10 mouse cellular contexts compared by ENCODE assay signal in the genomic region with DNA sequence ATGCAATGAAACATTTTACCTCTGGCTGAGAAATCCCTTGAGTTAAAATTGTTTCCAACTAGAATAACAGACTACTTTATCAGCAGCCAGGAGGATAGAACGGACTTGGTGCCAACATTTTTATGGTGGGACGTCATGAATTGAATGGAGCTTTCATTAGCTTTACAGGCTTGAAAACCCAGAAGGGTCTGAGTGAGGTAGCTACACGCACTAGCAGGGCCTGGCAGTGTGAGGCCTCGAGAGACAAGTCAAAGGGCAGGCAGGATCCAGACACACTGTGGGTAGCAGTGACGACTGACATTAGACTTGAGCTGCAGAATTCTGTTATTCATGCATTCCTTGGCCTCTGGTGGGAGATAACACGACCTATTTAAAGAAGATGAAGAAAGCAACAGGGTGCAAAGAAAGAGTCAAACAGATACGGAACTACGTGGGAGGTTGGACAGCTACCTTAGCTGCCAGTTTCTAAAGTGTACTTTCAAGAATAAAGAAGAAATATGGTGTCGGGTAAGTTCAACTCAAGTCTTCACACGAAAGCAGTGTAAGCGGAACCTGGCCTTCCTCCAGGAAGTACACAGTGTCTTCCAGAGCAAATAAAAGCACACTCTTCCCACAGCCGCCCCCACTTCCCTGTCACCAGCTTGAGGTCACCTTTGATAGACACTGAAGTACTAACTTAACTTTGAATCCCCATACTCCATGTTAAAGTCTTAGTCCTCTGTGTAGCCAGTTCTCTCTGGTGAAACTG. TPM values are rescaled to one million over a fixed set of nuclear protein-coding genes. Genes with fewer than 3 reads are reported as not detected.
A peak's percentile ranks its signal among the peaks of the same experiment; 100 is the strongest.
DNase-seq lines count a peak whose midpoint lies in the region; ATAC-seq and TF ChIP-seq lines count a peak whose summit lies in the region.
"Had no signal": no experiment of that assay in that cellular context is flagged by ENCODE, and none has a peak within 500 bp of the region (broad histone marks: within the 10 kb centered on the region; RNA-seq: fewer than 3 reads in every experiment).

No protein-coding gene starts in this region.

- H3K4me1 ChIP-seq in intestine, embryonic 14.5 days (replicated peaks; ENCODE audit: control insufficient read depth, insufficient read depth, low read length) = no peaks in the 10 kb centered on the region
- no peaks in the 10 kb centered on the region for H3K4me1 ChIP-seq in intestine, postnatal 0 days (replicated peaks; ENCODE audit: control insufficient read depth, insufficient read depth, low read length)
- peaks cover 34% of the 10 kb centered on the region for H3K4me1 ChIP-seq in heart, embryonic 13.5 days
- no peaks in the 10 kb centered on the region for H3K4me1 ChIP-seq in cerebellum, adult 2 months (ENCODE audit: control insufficient read depth, insufficient read depth, low read length)
- H3K4me1 ChIP-seq in thymus, adult 2 months (replicated peaks; ENCODE audit: control insufficient read depth, insufficient read depth, low read length) = no peaks in the 10 kb centered on the region
- H3K4me1 ChIP-seq: neural tube, embryonic 12.5 days had no signal

- no peak overlapping the region for H3K4me2 ChIP-seq in intestine, embryonic 14.5 days (ENCODE audit: low read length)
- H3K4me2 ChIP-seq in intestine, postnatal 0 days (replicated peaks; ENCODE audit: low read depth) = no peak overlapping the region
- H3K4me2 ChIP-seq in heart, embryonic 13.5 days = peak overlapping the region; percentile 20; the same call in 1 of the 2 replicates
- H3K4me2 ChIP-seq: neural tube, embryonic 12.5 days had no signal

- no peaks in the 10 kb centered on the region for H3K36me3 ChIP-seq in intestine, embryonic 14.5 days (ENCODE audit: control insufficient read depth, insufficient read depth, low read length)
- H3K36me3 ChIP-seq in intestine, postnatal 0 days (ENCODE audit: control insufficient read depth, insufficient read depth) = no peaks in the 10 kb centered on the region
- H3K36me3 ChIP-seq in heart, embryonic 13.5 days = no peaks in the 10 kb centered on the region
- no peaks in the 10 kb centered on the region for H3K36me3 ChIP-seq in thymus, adult 2 months (ENCODE audit: control insufficient read depth, insufficient read depth, low read length)
- H3K36me3 ChIP-seq: neural tube, embryonic 12.5 days had no signal

- WGBS in intestine, embryonic 14.5 days = 44% methylated on average over 12 of the region's 12 CpGs
- WGBS in intestine, postnatal 0 days = 55% methylated on average over 12 of the region's 12 CpGs
- WGBS in heart, embryonic 13.5 days = 15% methylated on average over 12 of the region's 12 CpGs
- WGBS in cerebellum, adult 2 months = 85% methylated on average over 12 of the region's 12 CpGs
- WGBS in thymus, adult 2 months = 87% methylated on average over 12 of the region's 12 CpGs

- ATAC-seq in intestine, embryonic 14.5 days (replicated peaks; ENCODE audit: low FRiP score, low TSS enrichment, low read depth) = no peak
- no peak for ATAC-seq in intestine, postnatal 0 days
- ATAC-seq in heart, embryonic 13.5 days (ENCODE audit: extremely low read depth, insufficient number of reproducible peaks, low FRiP score, low TSS enrichment) = peak; percentile 77; the same call in 1 of the 2 replicates

- H3K27me3 ChIP-seq in intestine, embryonic 14.5 days (replicated peaks; ENCODE audit: control insufficient read depth, insufficient read depth, low read length) = no peaks in the 10 kb centered on the region
- no peaks in the 10 kb centered on the region for H3K27me3 ChIP-seq in intestine, postnatal 0 days (replicated peaks; ENCODE audit: control insufficient read depth, insufficient read depth, low read length)
- no peaks in the 10 kb centered on the region for H3K27me3 ChIP-seq in heart, embryonic 13.5 days (replicated peaks)
- H3K27me3 ChIP-seq in cerebellum, adult 2 months (ENCODE audit: control insufficient read depth, insufficient read depth, low read length) = no peaks in the 10 kb centered on the region; the same call in 1 of the 2 replicates
- H3K27me3 ChIP-seq in thymus, adult 2 months (ENCODE audit: control insufficient read depth, insufficient read depth, low read length) = no peaks in the 10 kb centered on the region
- H3K27me3 ChIP-seq: neural tube, embryonic 12.5 days had no signal

- no peak for TF ChIP-seq CTCF in intestine, postnatal 0 days (IDR thresholded peaks at IDR 0.05; ENCODE audit: low read depth)
- no peak for TF ChIP-seq CTCF in brain, embryonic 14.5 days (IDR thresholded peaks at IDR 0.05; ENCODE audit: borderline replicate concordance, extremely low read depth, insufficient read depth, insufficient read length)
- TF ChIP-seq CTCF in cerebellum, adult 2 months (IDR thresholded peaks at IDR 0.05; ENCODE audit: borderline replicate concordance, insufficient read depth, low read depth, low read length) = no peak
- no peak for TF ChIP-seq CTCF in thymus, adult 2 months (IDR thresholded peaks at IDR 0.05; ENCODE audit: borderline replicate concordance, control insufficient read depth, extremely low read depth, insufficient read depth, low read length, poor library complexity)

- H3K9me3 ChIP-seq in intestine, embryonic 14.5 days (ENCODE audit: control insufficient read depth, low read length) = no peaks in the 10 kb centered on the region
- H3K9me3 ChIP-seq in intestine, postnatal 0 days (ENCODE audit: control insufficient read depth) = no peaks in the 10 kb centered on the region
- H3K9me3 ChIP-seq in heart, embryonic 13.5 days = peaks cover 6% of the 10 kb centered on the region; the same call in 1 of the 2 replicates
- H3K9me3 ChIP-seq: neural tube, embryonic 12.5 days had no signal

- no peak for TF ChIP-seq POLR2A in brain, embryonic 14.5 days (IDR thresholded peaks at IDR 0.05; ENCODE audit: borderline replicate concordance, extremely low read depth, insufficient read depth, insufficient read length, poor library complexity, severe bottlenecking)
- TF ChIP-seq POLR2A in cerebellum, adult 2 months (IDR thresholded peaks at IDR 0.05; ENCODE audit: borderline replicate concordance, insufficient read depth, low read length) = no peak
- TF ChIP-seq POLR2A in thymus, adult 2 months (IDR thresholded peaks at IDR 0.05; ENCODE audit: control insufficient read depth, extremely low read depth, insufficient read depth, low read length, poor library complexity) = no peak

- H3K4me3 ChIP-seq in intestine, embryonic 14.5 days (ENCODE audit: low read depth, low read length) = no peak overlapping the region
- no peak overlapping the region for H3K4me3 ChIP-seq in intestine, postnatal 0 days (ENCODE audit: low read depth, low read length)
- no peak overlapping the region for H3K4me3 ChIP-seq in heart, embryonic 13.5 days
- H3K4me3 ChIP-seq in cerebellum, adult 2 months (replicated peaks; ENCODE audit: insufficient read depth, low read depth, low read length) = no peak overlapping the region
- H3K4me3 ChIP-seq in thymus, adult 2 months (ENCODE audit: control insufficient read depth, insufficient read depth, low read length) = no peak overlapping the region
- H3K4me3 ChIP-seq: neural tube, embryonic 12.5 days had no signal

- no peak overlapping the region; the same call in 1 of the 2 replicates for H3K27ac ChIP-seq in intestine, embryonic 14.5 days (ENCODE audit: low read depth)
- no peak overlapping the region for H3K27ac ChIP-seq in intestine, postnatal 0 days (ENCODE audit: low read depth, low read length)
- H3K27ac ChIP-seq in heart, embryonic 13.5 days (replicated peaks) = peak overlapping the region; percentile 89
- H3K27ac ChIP-seq in cerebellum, adult 2 months (ENCODE audit: insufficient read depth, low read length) = no peak overlapping the region
- H3K27ac ChIP-seq in thymus, adult 2 months (ENCODE audit: control insufficient read depth, insufficient read depth, low read length) = no peak overlapping the region
- H3K27ac ChIP-seq: neural tube, embryonic 12.5 days had no signal

- H3K9ac ChIP-seq in intestine, embryonic 14.5 days (ENCODE audit: low read length) = no peak overlapping the region
- H3K9ac ChIP-seq in intestine, postnatal 0 days (ENCODE audit: low read depth, low read length) = no peak overlapping the region
- peak overlapping the region; percentile 8; the same call in 1 of the 2 replicates for H3K9ac ChIP-seq in heart, embryonic 13.5 days
- H3K9ac ChIP-seq: neural tube, embryonic 12.5 days had no signal

- DNase-seq in intestine, embryonic 14.5 days (ENCODE audit: low spot score) = peak; percentile 52
- peak; percentile 61 for DNase-seq in brain, embryonic 14.5 days (ENCODE audit: low read depth)
- DNase-seq in lung, postnatal 14 days = peak; percentile 42
- no peak for DNase-seq in cerebellum, adult 2 months
- DNase-seq in c-Kit-positive CD71-positive TER-119-positive erythroid progenitor cells, embryonic 14.5 days (ENCODE audit: low spot score) = no peak
- no peak for DNase-seq in thymus, adult 2 months
- DNase-seq: cerebellum, postnatal 25 days had no signal

RNA-seq across cellular contexts. Expression of a gene that starts 53.2 kb away (rescaled TPM):
- polyA plus RNA-seq in intestine, embryonic 14.5 days (2014; fragmentation: Nextera tagmentation; extraction: Ambion mirVana) = 69.1 and 70.4 TPM in 2 replicates
- polyA plus RNA-seq in intestine, postnatal 0 days (2015; fragmentation: Nextera tagmentation; extraction: Ambion mirVana) = 49.4 and 49.7 TPM in 2 replicates
- 98.6 and 121 TPM in 2 replicates for polyA plus RNA-seq in brain, embryonic 14.5 days (2012; rRNA removed)
- 49.6 and 53.7 TPM in 2 replicates for polyA plus RNA-seq in heart, embryonic 13.5 days (2015; fragmentation: Nextera tagmentation; extraction: Ambion mirVana)
- polyA plus RNA-seq in cerebellum, adult 2 months (2012; rRNA removed) = 78.4 and 85.0 TPM in 2 replicates
- polyA plus RNA-seq in thymus, adult 2 months (2012; rRNA removed) = 164 and 317 TPM in 2 replicates

Comparison
In these comparisons a context has a peak if more than half of its experiments do, and no peak if none do; other contexts are left out.
1. DNase-seq: peak in intestine, embryonic 14.5 days (single experiment), brain, embryonic 14.5 days (single experiment) and lung, postnatal 14 days (single experiment); none in cerebellum, adult 2 months (0 of 2), c-Kit-positive CD71-positive TER-119-positive erythroid progenitor cells, embryonic 14.5 days (single experiment) and thymus, adult 2 months (single experiment).